Mouse (Mus musculus) cerebellum, adult 9-10 months (tissue): ENCODE results near the gene Polr3c.
"Not testable (repeated sequence)": the region's sequence is repeated elsewhere in the genome, so short reads cannot be mapped to it uniquely, and the experiment has no call there.

Experiments
- DNase-seq: peaks from one replicate; pipeline ENCODE4 v3.0.0; 2022

Gene Polr3c

DNA sequence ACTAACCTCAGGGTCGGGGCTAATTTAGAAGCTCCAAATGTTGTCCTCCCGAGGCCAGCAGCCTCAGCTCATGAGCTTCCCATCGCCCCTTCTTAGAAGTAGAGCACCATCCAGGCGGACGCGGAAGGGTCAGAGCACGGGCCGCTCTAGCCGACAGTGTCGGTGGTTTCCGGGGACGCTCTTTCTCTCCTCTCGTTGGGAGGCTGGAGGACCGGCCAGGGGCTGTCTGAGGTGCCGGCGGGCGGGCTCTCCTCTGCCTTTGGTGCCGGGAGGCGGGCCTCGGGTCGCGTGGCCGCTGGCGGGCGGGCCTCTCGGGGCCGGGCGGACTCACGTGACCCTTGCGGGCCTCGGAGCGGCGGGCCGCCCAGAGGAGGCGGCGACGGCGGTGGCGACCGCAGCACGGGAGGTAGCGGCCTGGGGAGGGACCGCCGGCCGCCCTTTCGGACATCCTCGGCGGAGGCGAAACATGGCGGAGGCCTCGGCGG, at the start of gene Polr3c, which contains the start of gene Rnf115:
Gene Polr3c, minus strand, starts transcription at position 286 of the 485 bp plus-strand sequence.
Gene Rnf115, plus strand, starts transcription at position 322 of the 485 bp plus-strand sequence.
- DNase-seq = peak; percentile 95

DNA sequence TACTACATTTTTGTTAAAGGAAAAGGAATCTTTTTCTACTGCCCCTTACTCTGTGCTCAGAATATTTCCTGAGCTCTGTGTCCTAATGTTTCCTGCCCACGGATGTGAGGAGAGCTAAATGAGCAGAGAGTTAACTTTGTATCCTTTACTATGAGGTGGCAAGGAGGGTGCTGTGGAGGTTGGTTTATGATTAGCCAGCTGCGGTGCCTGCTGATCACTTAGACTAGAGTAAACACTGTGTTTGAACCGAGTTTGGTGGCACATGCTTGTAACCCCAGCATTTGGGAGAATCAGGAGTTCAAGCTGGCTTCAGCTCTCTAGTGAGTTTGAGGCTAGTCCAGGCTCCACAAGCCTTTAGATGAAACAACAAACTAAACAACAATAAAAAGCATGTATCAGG, 49.7 kb upstream of the Polr3c start:
- no peak for DNase-seq

GRCm38 (mm10) chr3:96772949-96773348, 45.5 kb upstream of the Polr3c start:
- no peak for DNase-seq

DNA sequence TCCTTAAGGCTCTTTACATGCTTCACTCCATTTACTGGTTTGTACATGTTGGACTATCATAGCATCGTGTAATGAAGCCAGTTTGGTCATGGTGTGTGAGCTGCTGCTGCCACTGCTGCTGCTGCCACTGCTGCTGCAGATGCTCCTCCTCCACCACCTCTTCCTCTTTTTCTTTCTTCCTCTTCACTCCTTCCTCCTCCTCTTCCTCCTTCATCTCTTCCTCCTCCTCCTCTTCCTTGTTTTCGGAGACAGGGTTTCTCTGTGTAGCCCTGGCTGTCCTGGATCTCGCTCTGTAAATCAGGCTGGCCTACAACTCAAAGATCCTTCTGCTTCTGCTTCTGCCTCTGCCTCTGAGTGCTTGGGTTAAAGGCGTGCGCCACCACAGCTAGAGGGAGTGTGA, 42.5 kb upstream of the Polr3c start:
- DNase-seq = no peak

GRCm38 (mm10) chr3:96764528-96764927, 37.1 kb upstream of the Polr3c start:
- no peak for DNase-seq

DNA sequence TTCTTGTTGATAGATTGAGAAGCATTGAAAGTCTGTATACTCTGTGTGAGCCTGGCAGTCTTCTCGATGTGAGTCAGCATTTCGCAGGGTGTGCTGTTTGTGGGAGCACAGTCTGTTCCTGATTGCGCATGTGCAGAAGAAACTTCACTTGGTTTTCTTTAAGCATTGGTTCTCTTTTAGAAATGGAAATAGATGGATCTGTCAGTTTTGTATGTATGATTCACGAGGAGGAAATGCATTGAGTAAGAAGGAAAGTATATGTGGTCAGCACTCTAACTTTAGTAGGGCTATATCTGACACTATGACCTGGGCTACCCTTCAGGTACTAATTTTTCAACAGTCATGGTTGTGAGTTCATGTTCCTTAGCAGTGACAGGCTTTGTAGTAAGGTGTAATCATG, 32.3 kb upstream of the Polr3c start:
- DNase-seq = no peak

DNA sequence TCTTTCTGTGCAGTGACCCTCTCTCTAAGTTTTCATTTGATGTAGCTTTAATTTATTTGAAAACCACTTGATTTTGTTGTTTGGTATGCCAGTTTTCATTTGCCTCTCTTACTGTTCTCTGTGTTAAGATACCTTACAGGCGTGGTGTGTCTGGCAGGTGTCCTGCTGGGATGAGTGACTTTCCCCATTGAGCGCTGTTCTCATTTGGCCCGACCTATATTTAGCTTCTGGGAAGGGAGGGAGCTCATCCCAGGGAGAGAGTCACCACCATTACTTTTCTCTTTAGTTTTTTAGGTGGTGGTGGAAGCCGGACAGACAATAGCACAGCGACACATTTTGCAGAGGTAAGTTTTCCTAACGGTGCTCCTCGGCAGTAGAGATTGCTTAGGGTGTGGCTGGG, 30.3 kb upstream of the Polr3c start:
- DNase-seq = peak; percentile 55

DNA sequence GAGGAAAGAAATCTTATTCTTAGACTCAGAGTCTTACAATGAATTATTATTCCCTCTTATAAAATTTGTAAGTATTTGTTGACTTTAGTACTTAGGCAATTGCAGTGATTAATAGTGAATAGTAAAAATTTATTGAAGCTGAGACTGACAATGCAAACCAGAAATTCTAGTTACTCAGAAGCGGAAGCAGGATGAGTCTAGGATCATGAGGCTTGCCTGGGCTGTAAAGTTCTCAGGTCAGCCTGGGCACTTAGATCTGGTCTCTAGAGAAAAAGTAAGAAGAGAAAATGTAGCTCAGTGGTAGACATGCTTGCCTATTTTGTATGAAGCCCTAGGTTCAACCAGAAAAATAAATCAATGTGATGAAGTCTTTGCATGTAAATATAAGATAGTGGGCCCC, 28.5 kb upstream of the Polr3c start:
- DNase-seq = no peak

GRCm38 (mm10) chr3:96746829-96747228, 19.4 kb upstream of the Polr3c start:
- DNase-seq = no peak

DNA sequence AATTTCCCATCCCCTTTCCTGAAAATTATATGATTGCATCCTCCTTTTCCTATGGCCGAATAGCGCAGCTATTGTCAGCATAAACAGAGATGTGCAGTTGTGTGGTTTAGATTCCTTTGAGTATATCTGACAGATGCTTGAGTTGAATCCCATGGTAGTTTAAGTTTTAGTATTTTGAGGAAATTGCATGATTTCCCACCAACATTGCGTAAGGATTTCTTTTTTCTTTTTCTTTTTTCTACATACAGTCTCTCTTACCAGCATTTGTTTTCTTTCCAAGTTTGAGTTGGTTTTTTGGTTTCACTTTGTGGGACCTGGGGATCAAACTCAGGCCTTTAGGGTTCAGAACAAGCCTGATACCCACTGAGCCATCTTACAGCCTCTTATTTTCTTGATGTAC, 16.9 kb upstream of the Polr3c start:
- no peak for DNase-seq

DNA sequence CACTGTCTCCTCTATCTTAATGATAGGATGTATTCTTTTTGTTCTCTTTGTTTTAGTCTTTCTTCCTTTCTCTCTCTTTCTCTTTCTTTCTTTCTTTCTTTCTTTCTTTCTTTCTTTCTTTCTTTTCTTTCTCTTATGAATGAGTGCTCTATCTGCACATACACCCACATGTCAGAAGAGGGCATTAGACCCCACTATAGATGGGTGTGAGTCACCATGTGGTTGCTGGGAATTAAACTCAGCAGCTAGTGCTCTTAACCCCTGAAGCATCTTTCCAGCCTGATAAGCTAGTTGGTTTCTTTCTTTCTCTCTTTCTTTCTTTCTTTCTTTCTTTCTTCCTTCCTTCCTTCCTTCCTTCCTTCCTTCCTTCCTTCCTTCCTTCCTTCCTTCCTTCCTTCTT, 12.9 kb upstream of the Polr3c start:
- DNase-seq = not testable (repeated sequence)

GRCm38 (mm10) chr3:96737995-96738394, 10.6 kb upstream of the Polr3c start:
- no peak for DNase-seq

DNA sequence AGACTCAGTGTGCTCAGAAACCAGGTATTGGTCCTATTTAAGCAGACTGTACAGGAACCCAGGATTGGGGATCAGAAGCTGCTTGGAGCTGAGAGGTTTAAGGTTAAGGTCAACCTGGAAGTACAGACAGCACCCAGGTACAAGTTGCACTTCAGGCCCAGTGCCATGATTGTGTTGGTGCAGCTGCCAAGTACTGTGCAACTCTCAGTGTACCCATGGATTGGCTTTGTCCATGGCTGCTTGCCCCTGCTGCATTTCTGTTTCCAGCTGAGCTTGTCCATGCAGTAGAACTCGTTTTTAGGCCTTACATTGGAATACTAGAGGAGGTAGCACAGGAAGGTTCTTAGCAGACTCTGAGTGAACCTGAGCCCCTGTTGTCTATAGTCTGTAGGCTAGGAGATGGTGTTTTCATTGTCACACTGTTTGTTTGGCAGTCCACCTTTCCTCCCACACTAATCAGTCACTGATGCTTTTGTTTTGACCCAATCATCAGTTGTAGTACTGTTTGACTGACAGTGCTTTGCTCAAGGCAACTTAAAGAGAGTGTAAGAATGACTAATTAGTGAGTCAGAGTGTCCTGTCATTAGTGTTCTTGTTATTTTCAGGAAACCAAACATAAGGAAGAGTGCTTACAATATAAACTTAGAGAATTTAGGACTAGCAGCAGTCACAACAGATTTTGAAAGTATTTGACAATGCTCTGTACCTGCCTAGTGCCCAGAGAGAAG, 9.7 kb upstream of the Polr3c start:
- no peak for DNase-seq

DNA sequence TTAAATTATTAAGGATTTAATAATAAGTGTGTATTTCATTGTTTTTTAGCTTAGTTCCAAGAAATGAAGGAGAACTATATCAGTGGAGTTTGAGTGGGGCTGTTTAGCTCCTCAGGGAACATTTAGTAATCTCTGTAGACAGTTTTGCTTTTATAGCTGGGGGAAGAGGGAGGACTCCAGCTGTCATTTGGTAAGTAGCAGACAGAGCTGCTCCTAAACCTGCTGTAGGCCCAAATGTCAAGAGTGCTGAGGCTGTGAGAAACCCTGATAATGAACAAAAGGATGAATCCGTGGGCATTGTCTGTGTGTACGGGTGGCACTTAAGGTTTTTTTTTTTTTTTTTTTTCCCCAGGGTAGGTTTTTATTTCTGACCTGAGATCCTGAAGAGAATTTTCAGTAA, 7.8 kb upstream of the Polr3c start:
- DNase-seq = no peak

DNA sequence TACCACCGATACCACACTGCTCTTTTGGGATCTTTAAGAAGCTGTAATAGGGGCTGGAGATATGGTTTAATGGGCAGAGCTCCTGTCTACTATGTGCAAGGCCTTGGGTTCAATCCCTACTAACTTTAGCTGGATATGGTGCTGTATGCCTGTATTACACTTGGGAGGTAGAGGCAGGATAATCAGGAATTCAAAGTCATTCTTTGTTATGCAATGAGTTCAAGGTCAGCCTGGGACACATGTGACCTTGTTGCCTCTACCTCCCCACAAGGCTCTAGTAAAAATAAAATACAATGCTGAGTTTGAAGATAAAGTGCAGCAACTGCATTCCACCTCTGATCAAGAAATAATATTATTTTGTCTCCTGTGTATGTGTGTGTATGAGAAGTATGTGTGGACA, 6.6 kb upstream of the Polr3c start:
- DNase-seq = no peak

- DNase-seq = no peak
Measured at GRCm38 (mm10) chr3:96730785-96731184, 3.4 kb upstream of the Polr3c start.

DNA sequence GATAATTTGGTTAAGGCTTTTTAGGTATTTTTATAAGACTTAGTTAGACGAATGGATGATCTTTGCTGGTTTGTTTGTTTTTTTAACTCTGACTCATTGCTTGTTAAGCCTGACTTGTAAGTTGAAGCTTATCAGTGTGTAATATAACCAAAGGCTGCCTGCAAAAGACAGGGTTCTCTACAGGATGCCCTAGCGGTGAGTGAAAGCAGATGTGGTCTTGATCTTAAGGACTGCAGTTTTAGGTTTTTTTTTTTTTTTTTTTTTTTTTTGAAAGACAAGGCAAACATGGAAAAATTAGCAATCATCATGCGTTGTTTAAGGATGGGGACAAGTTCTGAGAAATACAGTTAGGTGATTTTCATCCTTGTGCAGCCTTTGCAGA, 2.0 kb upstream of the Polr3c start:
- DNase-seq = no peak

- DNase-seq = no peak
Measured at GRCm38 (mm10) chr3:96728634-96729402, 1.4 kb upstream of the Polr3c start.

DNA sequence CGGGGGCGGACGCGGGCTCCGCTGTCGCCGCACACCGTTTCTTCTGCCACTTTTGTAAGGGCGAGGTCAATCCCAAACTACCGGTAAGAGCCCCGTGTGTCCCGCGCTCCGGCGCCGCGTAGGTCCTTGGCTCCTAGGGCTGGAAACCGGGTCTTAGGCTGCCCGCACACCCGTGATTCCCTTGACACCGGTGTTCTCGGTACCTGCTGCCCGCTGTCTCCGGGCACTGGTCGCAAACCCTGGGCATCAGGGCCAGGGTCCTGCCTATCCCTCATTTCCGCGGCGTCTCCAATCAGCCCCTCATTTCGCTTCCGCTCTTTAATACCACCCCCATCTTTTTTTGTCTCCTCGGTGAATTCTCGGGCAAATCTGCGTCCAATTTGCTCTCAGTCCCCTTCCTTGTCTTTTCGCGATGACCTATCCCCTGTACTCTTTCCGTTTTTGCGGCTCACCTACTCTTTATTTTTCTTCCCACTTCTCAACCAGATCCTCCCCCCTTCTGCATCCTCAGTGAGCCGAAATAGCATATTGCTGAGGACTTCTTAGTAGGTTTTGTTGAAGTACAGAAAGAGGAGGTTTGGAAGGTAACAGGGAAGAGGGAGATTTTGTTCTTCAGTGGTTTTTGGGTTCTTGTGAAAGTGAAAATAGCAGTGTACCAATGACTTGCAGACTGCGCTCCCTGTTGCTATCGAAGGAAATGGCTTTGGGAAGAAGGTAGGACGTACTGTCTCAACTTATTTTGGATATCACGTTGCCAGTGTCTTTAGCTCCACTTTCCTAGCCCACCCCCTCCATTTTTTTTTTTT, 603 bp upstream of the Polr3c start:
- peak; percentile 62 for DNase-seq

DNA sequence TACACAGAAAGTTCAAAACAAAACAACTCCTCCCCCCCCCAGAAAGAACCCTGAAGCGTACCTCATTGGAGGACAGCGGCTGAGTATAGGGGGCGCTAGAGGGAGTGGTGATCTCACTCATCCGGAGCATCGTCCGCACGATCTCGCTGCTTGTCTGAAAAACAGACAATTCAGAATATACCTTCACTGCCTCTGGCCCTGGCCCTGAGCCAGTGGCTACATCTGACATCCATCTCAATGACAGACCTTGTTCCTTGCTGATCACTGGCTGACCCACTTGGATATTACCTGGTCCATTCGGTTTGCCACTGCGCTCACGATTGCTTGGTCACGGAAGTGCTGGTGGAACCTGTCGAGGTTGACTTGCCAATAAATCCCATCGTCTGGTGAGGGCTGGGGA, 8.3 kb downstream of the Polr3c start:
- DNase-seq = peak; percentile 88

GRCm38 (mm10) chr3:96715854-96716253, 11.6 kb downstream of the Polr3c start:
- DNase-seq = no peak

- DNase-seq = no peak
Measured at GRCm38 (mm10) chr3:96714286-96714685, 13.1 kb downstream of the Polr3c start.

- DNase-seq = no peak
Measured at GRCm38 (mm10) chr3:96708684-96709064, 18.8 kb downstream of the Polr3c start.
